Mouse (Mus musculus) lung, embryonic 16.5 days (tissue): ENCODE data around the gene Lipo1. TPM values are rescaled to one million over a fixed set of nuclear protein-coding genes. Genes with fewer than 3 reads are reported as not detected.
"Not testable (repeated sequence)": the region's sequence is repeated elsewhere in the genome, so short reads cannot be mapped to it uniquely, and the experiment has no call there.

Experiments used
- ATAC-seq: fragments of 200-750 bp; cut with Nextera tagmentation; 2 replicates; pipeline ENCODE4 v1.8.0; 2017; ENCODE audit warnings: low read depth, mild to moderate bottlenecking, moderate library complexity
- H3K27ac ChIP-seq: fragments of 300-500 bp; sonication (generic); 2 replicates; pipeline ENCODE4 v1.5.1; 2014; ENCODE audit warnings: mild to moderate bottlenecking, control low read depth, low read length
- H3K27me3 ChIP-seq: fragments of 300-500 bp; sonication (generic); 2 replicates; pipeline ENCODE4 v1.6.1; 2014; ENCODE audit warnings: low read depth, low read length, mixed read lengths; ENCODE audit not compliant: control insufficient read depth, insufficient read depth
- H3K36me3 ChIP-seq: fragments of 300-500 bp; sonication (generic); 2 replicates; pipeline ENCODE4 v1.6.1; 2014; ENCODE audit warnings: low read length; ENCODE audit not compliant: control insufficient read depth, insufficient read depth
- H3K4me1 ChIP-seq: fragments of 300-500 bp; sonication (generic); replicated peaks from 2 replicates; pipeline ENCODE4 v1.6.1; 2014; ENCODE audit warnings: low read length, mixed read lengths; ENCODE audit not compliant: control insufficient read depth, insufficient read depth
- H3K4me2 ChIP-seq: fragments of 300-500 bp; sonication (generic); 2 replicates; pipeline ENCODE4 v1.6.1; 2014; ENCODE audit warnings: low read depth, low read length, control low read depth
- H3K4me3 ChIP-seq: fragments of 300-500 bp; sonication (generic); 2 replicates; pipeline ENCODE4 v1.5.1; 2014; ENCODE audit warnings: mild to moderate bottlenecking, low read length, control low read depth
- H3K9ac ChIP-seq: fragments of 300-500 bp; sonication (generic); 2 replicates; pipeline ENCODE4 v1.6.1; 2014; ENCODE audit warnings: low read length, control low read depth
- H3K9me3 ChIP-seq: fragments of 300-500 bp; sonication (generic); 2 replicates; pipeline ENCODE4 v1.6.1; 2016; ENCODE audit warnings: low read length; ENCODE audit not compliant: control insufficient read depth
- WGBS: fragments of 180-500 bp; shearing (Covaris S2); extraction: QIAGEN DNeasy Blood & Tissue Kit; methylation state at CpG from one replicate; pipeline ENCODE4 v1.1.7; 2014; 5-methylcytosine and 5-hydroxymethylcytosine counted together
- polyA plus RNA-seq: library from polyadenylated mRNA; unstranded; fragments of >200 nt; fragmentation: Nextera tagmentation; extraction: Ambion mirVana; gene quantifications from 2 replicates; pipeline ENCODE4 v1.2.1, GENCODE M21; 2015

Gene Lipo1
- not detected in 2 replicates for polyA plus RNA-seq

GRCm38 (mm10) chr19:33787359-33787758 lies at the start of gene Lipo1:
Gene Lipo1, minus strand, starts transcription at chr19:33787459.
- H3K36me3 ChIP-seq, H3K4me2 ChIP-seq, H3K9ac ChIP-seq, H3K4me1 ChIP-seq, H3K27me3 ChIP-seq, H3K4me3 ChIP-seq, H3K27ac ChIP-seq, ATAC-seq, H3K9me3 ChIP-seq: not testable (repeated sequence)

- no peak overlapping the region for H3K9ac ChIP-seq
- ATAC-seq: no peak
- no peaks in the 10 kb centered on the region for H3K27me3 ChIP-seq
- no peak overlapping the region for H3K4me3 ChIP-seq
- H3K4me2 ChIP-seq: no peak overlapping the region
- H3K27ac ChIP-seq: no peak overlapping the region
- WGBS: 85% methylated on average over 12 of the region's 12 CpGs
- no peaks in the 10 kb centered on the region for H3K4me1 ChIP-seq
- no peaks in the 10 kb centered on the region for H3K9me3 ChIP-seq
- no peaks in the 10 kb centered on the region for H3K36me3 ChIP-seq
Measured at GRCm38 (mm10) chr19:33786576-33787277, 532 bp downstream of the Lipo1 start.

GRCm38 (mm10) chr19:33761287-33762086 lies 25.8 kb downstream of the Lipo1 start, which contains the start of gene Lipo3:
Gene Lipo3, minus strand, starts transcription at chr19:33761951.
- Histone ChIP-seq H3K4me3 (0 out of 2 replicates have a peak within 1 kb of the TSS, but pooled peaks have one; percentile 13), H3K4me2 (peak within 1 kb of the TSS; percentile 34; the same call in 1 of the 2 replicates)
- H3K9ac ChIP-seq, H3K27me3 ChIP-seq, H3K4me1 ChIP-seq, H3K36me3 ChIP-seq, H3K27ac ChIP-seq, H3K9me3 ChIP-seq: not testable (repeated sequence)
- ATAC-seq: peak; percentile 84
- WGBS: 29% methylated on average over 12 of the region's 41 CpGs

- not testable (repeated sequence) for H3K9me3 ChIP-seq, H3K4me2 ChIP-seq, H3K27ac ChIP-seq, H3K4me1 ChIP-seq, H3K36me3 ChIP-seq, H3K9ac ChIP-seq, H3K27me3 ChIP-seq, H3K4me3 ChIP-seq, ATAC-seq
- 89% methylated on average over 1 of the region's 1 CpGs for WGBS
Measured at GRCm38 (mm10) chr19:33751259-33751658, 36.0 kb downstream of the Lipo1 start, which contains the start of gene Lipo2. Gene Lipo2, minus strand, starts transcription at chr19:33751359.

Other genes with a start within 250 kb of the Lipo1 start
- gene Gm8978, start 162.2 kb downstream of the Lipo1 start, polyA plus RNA-seq: not detected in 2 replicates
- 0.26 and 0.33 TPM in 2 replicates for gene Lipo2, start 36.1 kb downstream of the Lipo1 start, polyA plus RNA-seq
- gene Lipo3, start 25.5 kb downstream of the Lipo1 start, polyA plus RNA-seq: 20.1 and 21.2 TPM in 2 replicates
- gene Lipf, start 173.7 kb upstream of the Lipo1 start, polyA plus RNA-seq: not detected in 2 replicates
- 0.13 TPM in 1 of 2 replicates, not detected in the other for gene Lipk, start 220.8 kb upstream of the Lipo1 start, polyA plus RNA-seq